Mouse (Mus musculus) midbrain, embryonic 16.5 days (tissue): ENCODE measurements around the gene Phc2. TPM values are rescaled to one million over a fixed set of nuclear protein-coding genes. Genes with fewer than 3 reads are reported as not detected.

Experiments
- ATAC-seq: fragments of 200-750 bp; cut with Nextera tagmentation; 2 replicates; pipeline ENCODE4 v1.8.0; 2017; ENCODE audit warnings: moderate TSS enrichment
- H3K27ac ChIP-seq: fragments of 300-500 bp; sonication (generic); 2 replicates; pipeline ENCODE4 v1.5.1; 2014; ENCODE audit warnings: mild to moderate bottlenecking, low read length, mixed read lengths
- H3K27me3 ChIP-seq: fragments of 300-500 bp; sonication (generic); 2 replicates; pipeline ENCODE4 v1.6.1; 2014; ENCODE audit warnings: low read depth, low read length, mixed read lengths; ENCODE audit not compliant: control insufficient read depth, insufficient read depth
- H3K36me3 ChIP-seq: fragments of 300-500 bp; sonication (generic); 2 replicates; pipeline ENCODE4 v1.6.1; 2014; ENCODE audit warnings: mild to moderate bottlenecking, low read length, moderate library complexity, mixed read lengths; ENCODE audit not compliant: control insufficient read depth, insufficient read depth
- H3K4me1 ChIP-seq: fragments of 300-500 bp; sonication (generic); 2 replicates; pipeline ENCODE4 v1.6.1; 2014; ENCODE audit warnings: mild to moderate bottlenecking, low read length, mixed read lengths; ENCODE audit not compliant: control insufficient read depth, insufficient read depth
- H3K4me2 ChIP-seq: fragments of 300-500 bp; sonication (generic); 2 replicates; pipeline ENCODE4 v1.6.1; 2014; ENCODE audit warnings: mild to moderate bottlenecking, low read length, mixed read lengths
- H3K4me3 ChIP-seq: fragments of 300-500 bp; sonication (generic); 2 replicates; pipeline ENCODE4 v1.5.1; 2014; ENCODE audit warnings: low read depth, mild to moderate bottlenecking, low read length, moderate library complexity, mixed read lengths
- H3K9ac ChIP-seq: fragments of 300-500 bp; sonication (generic); 2 replicates; pipeline ENCODE4 v1.6.1; 2014; ENCODE audit warnings: low read depth, low read length, mixed read lengths
- H3K9me3 ChIP-seq: fragments of 300-500 bp; sonication (generic); replicated peaks from 2 replicates; pipeline ENCODE4 v1.6.1; 2014; ENCODE audit warnings: mild to moderate bottlenecking, low read length, mixed read lengths; ENCODE audit not compliant: control insufficient read depth, poor library complexity, severe bottlenecking
- WGBS: fragments of 180-500 bp; shearing (Covaris S2); extraction: QIAGEN DNeasy Blood & Tissue Kit; methylation state at CpG from one replicate; pipeline ENCODE4 v1.1.7; 2014; 5-methylcytosine and 5-hydroxymethylcytosine counted together
- polyA plus RNA-seq: library from polyadenylated mRNA; unstranded; fragments of >200 nt; fragmentation: Nextera tagmentation; extraction: Ambion mirVana; gene quantifications from 2 replicates; pipeline ENCODE4 v1.2.1, GENCODE M21; 2015

Phc2 gene
- polyA plus RNA-seq, 1 experiment from 2014 or later, result 19.5 TPM

GRCm38 (mm10) chr4:128795596-128795995 lies 141.1 kb downstream of the Phc2 start:
- Histone ChIP-seq H3K27ac (no peak overlapping the region), H3K36me3 (no peaks in the 10 kb centered on the region), H3K9me3 (no peaks in the 10 kb centered on the region), H3K9ac (no peak overlapping the region), H3K4me1 (peaks cover 14% of the 10 kb centered on the region), H3K4me3 (no peak overlapping the region), H3K27me3 (no peaks in the 10 kb centered on the region), H3K4me2 (no peak overlapping the region)
- ATAC-seq, result no peak
- 1% methylated on average over 9 of the region's 9 CpGs for WGBS

DNA sequence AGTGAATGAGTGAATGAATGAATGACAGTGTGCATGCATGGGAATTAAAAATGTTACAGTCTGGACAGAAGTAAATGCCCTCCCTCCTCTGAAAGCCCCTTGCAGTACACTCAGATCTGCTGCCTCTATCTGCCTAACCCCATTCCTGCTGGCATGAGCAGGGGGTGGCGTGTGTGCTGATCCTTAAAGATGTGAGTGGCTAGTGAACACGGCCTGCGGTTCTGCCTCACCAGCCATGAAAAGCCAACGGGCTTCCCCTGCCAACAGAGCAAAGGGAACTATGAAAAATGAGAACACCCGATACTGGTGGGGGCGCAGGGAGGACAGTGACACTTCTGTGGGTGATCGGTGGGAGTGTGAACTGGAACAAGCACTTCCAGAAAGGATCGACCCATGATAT lies 142.3 kb downstream of the Phc2 start:
- WGBS, result 53% methylated on average over 8 of the region's 8 CpGs
- no peaks in the 10 kb centered on the region for H3K9me3 ChIP-seq
- H3K27me3 ChIP-seq, result no peaks in the 10 kb centered on the region
- H3K9ac ChIP-seq, result no peak overlapping the region
- H3K4me1 ChIP-seq, result peaks cover 20% of the 10 kb centered on the region
- no peaks in the 10 kb centered on the region for H3K36me3 ChIP-seq
- ATAC-seq, result no peak
- H3K4me2 ChIP-seq, result no peak overlapping the region
- H3K4me3 ChIP-seq, result no peak overlapping the region
- H3K27ac ChIP-seq, result no peak overlapping the region

DNA sequence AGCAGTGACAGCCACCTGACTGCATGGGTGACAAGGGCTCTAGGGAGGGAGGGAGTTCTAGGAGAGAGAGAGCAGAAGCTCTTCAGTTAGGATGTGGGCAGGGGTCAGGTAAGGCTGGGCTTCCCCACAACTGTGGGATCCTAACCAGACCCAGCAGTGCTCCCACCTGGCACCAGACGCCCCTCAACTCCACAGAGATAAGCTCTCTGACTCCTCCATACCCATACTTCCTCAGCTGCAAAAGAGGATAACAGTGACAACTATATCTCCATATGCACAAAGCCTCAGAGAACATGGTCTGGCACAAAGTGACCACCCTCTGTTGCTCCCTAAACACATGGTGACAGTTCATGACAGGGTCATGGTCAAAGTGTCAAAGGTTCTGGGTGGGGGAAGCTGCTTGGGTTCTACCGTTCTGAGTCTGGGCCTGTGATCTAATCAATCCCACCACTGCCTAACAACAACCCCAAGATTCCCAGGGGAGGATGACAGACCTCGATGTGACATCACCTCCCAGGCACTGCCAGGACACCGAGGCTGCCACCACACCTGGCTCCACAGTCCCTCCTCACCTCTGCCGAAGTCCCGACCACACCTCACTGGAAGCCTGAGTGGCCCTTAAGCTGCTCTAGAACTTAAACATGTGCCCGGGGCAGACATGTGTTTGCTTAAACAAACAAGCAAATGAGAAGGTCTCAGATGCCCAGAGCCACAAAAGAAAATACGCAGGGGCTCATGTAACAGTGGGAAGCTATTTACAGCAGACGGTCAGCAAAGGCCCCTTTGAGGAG lies 147.4 kb downstream of the Phc2 start:
- 71% methylated on average over 9 of the region's 9 CpGs for WGBS

More for the DNA sequence above, 147.4 kb downstream of the Phc2 start:
- Histone ChIP-seq H3K9ac (peak overlapping the region; percentile 34; the same call in 1 of the 2 replicates), H3K27ac (no peak overlapping the region), H3K4me3 (no peak overlapping the region), H3K9me3 (no peaks in the 10 kb centered on the region), H3K27me3 (no peaks in the 10 kb centered on the region), H3K4me1 (peaks cover 43% of the 10 kb centered on the region), H3K4me2 (no peak overlapping the region), H3K36me3 (no peaks in the 10 kb centered on the region)
- no peak for ATAC-seq

Other genes with a start within 250 kb of the Phc2 start
- gene Zscan20, start 44.6 kb upstream of the Phc2 start, polyA plus RNA-seq, result 5.3 and 6.9 TPM in 2 replicates
- 1.9 and 4.1 TPM in 2 replicates for gene Tlr12, start 36.1 kb upstream of the Phc2 start, polyA plus RNA-seq
- gene A3galt2, start 100.7 kb downstream of the Phc2 start, polyA plus RNA-seq, result 0.14 and 0.29 TPM in 2 replicates
- gene Zfp362, start 151.3 kb downstream of the Phc2 start, polyA plus RNA-seq, result 30.8 and 32.8 TPM in 2 replicates
- 17.6 and 18.5 TPM in 2 replicates for gene Trim62, start 228.9 kb downstream of the Phc2 start, polyA plus RNA-seq